Mouse (Mus musculus) c-Kit-positive CD71-positive TER-119-positive erythroid progenitor cells, embryonic 14.5 days (primary cell): Measurements from ENCODE around the gene Tma7.

Source experiments
- DNase-seq: peaks from one replicate; pipeline ENCODE4 v3.0.0-alpha.2; 2013; ENCODE audit warnings: low spot score

Tma7 gene

GRCm38 (mm10) chr9:109060898-109061295, 21.5 kb downstream of the Tma7 start:
- DNase-seq: no peak

GRCm38 (mm10) chr9:109060184-109060897, 22.0 kb downstream of the Tma7 start:
- DNase-seq: no peak

GRCm38 (mm10) chr9:109059136-109059903, 23.1 kb downstream of the Tma7 start, which contains the start of gene Trex1:
TSS of gene Trex1 (minus strand) at chr9:109059734.
- peak; percentile 83 for DNase-seq

GRCm38 (mm10) chr9:109058006-109058765, 24.2 kb downstream of the Tma7 start:
- DNase-seq: no peak

GRCm38 (mm10) chr9:109057543-109057942, 24.8 kb downstream of the Tma7 start:
- no peak for DNase-seq

GRCm38 (mm10) chr9:109056916-109057315, 25.5 kb downstream of the Tma7 start:
- DNase-seq: no peak

- DNase-seq: no peak
Observed at GRCm38 (mm10) chr9:109056081-109056690, 26.2 kb downstream of the Tma7 start.

GRCm38 (mm10) chr9:109055271-109056030, 26.9 kb downstream of the Tma7 start:
- no peak for DNase-seq

- DNase-seq: no peak
Observed at GRCm38 (mm10) chr9:109054712-109055111, 27.7 kb downstream of the Tma7 start.

- DNase-seq: no peak
Observed at GRCm38 (mm10) chr9:109053851-109054250, 28.5 kb downstream of the Tma7 start.

- no peak for DNase-seq
Observed at GRCm38 (mm10) chr9:109053366-109053765, 29.0 kb downstream of the Tma7 start.

- DNase-seq: no peak
Observed at GRCm38 (mm10) chr9:109052490-109053260, 29.7 kb downstream of the Tma7 start.

- no peak for DNase-seq
Observed at GRCm38 (mm10) chr9:109051651-109052489, 30.5 kb downstream of the Tma7 start.

- DNase-seq: no peak
Observed at GRCm38 (mm10) chr9:109051011-109051501, 31.3 kb downstream of the Tma7 start.

GRCm38 (mm10) chr9:109050674-109050997, 31.8 kb downstream of the Tma7 start:
- DNase-seq: no peak

GRCm38 (mm10) chr9:109049996-109050673, 32.3 kb downstream of the Tma7 start:
- no peak for DNase-seq

GRCm38 (mm10) chr9:109049316-109049715, 33.1 kb downstream of the Tma7 start:
- DNase-seq: no peak

GRCm38 (mm10) chr9:109046306-109046705, 36.1 kb downstream of the Tma7 start:
- peak; percentile 54 for DNase-seq

GRCm38 (mm10) chr9:109041351-109041750, 41.0 kb downstream of the Tma7 start:
- no peak for DNase-seq
